Mouse (Mus musculus) Patski (cell line): Measurements from ENCODE around the gene Rab5b. TPM values are rescaled to one million over a fixed set of nuclear protein-coding genes. Genes with fewer than 3 reads are reported as not detected.
"Not testable (repeated sequence)": the region's sequence is repeated elsewhere in the genome, so short reads cannot be mapped to it uniquely, and the experiment has no call there.

Experiments
- ATAC-seq: fragments of 100-300 bp; one replicate; pipeline ENCODE4 v1.8.0; 2021
- CTCF ChIA-PET: fragments of 350-600 bp; sonication (Branson Sonifier 250); formaldehyde crosslinking; loops from one replicate; lab custom pipeline; 2022; ENCODE audit warnings: inconsistent platforms; lab: Charles Lee
- POLR2A ChIA-PET: fragments of 350-600 bp; sonication (Branson Sonifier 250); formaldehyde crosslinking; loops from one replicate; lab custom pipeline; 2022; ENCODE audit warnings: antibody characterized with exemption, inconsistent platforms; lab: Charles Lee
- DNase-seq: peaks from one replicate; pipeline ENCODE4 v3.0.0-alpha.2; 2011; ENCODE audit warnings: low read depth, low spot score
- H3K27me3 ChIP-seq: fragments of 371-371 bp; one replicate; pipeline ENCODE4 v1.5.1; 2021
- CTCF ChIP-seq: fragments of 100-300 bp; IDR thresholded peaks from one replicate; pipeline ENCODE4 v1.5.1; 2021
- in situ Hi-C: fragments of 300-500 bp; cut with MboI; formaldehyde crosslinking; loops from 3 replicates; pipeline ENCODE4 v1.11.1; 2018; ENCODE audit warnings: low pct_unique_long_range_greater_than_20kb, mixed read lengths
- polyA plus RNA-seq: library from polyadenylated mRNA; unstranded; gene quantifications from one replicate; pipeline ENCODE4 v1.2.3, GENCODE M21; 2021

Gene Rab5b
- polyA plus RNA-seq, 1 experiment from 2014 or later = 93.3 TPM

- TF ChIP-seq CTCF = peak; percentile 84
- in situ Hi-C loops = loop anchor here (5.0 kb wide), 1 partner anchor 166 kb away; no protein-coding TSS in a partner anchor
- DNase-seq (no peak), ATAC-seq (no peak)
- POLR2A ChIA-PET = interaction anchor here (0.6 kb wide), 1 partner anchor 69 kb away, joined by 3 read pairs; no protein-coding TSS in a partner anchor
- CTCF ChIA-PET = interaction anchor here (0.6 to 2.7 kb wide), 4 partner anchors 9 to 1265 kb away, joined by 3 to 9 read pairs (median 3); partner anchors contain the start of gene Pym1
- no peaks in the 10 kb centered on the region for H3K27me3 ChIP-seq
Measured at GRCm38 (mm10) chr10:128731002-128731433, 35.0 kb upstream of the Rab5b start.

GRCm38 (mm10) chr10:128728059-128728458 is 32.0 kb upstream of the Rab5b start:
- ATAC-seq (no peak), DNase-seq (no peak)
- CTCF ChIA-PET = interaction anchor here (1.4 kb wide), 1 partner anchor 17 kb away, joined by 5 read pairs; the partner anchor contains the start of gene Dgka
- in situ Hi-C loops = no loop called here
- H3K27me3 ChIP-seq = no peaks in the 10 kb centered on the region
- no peak for TF ChIP-seq CTCF
- POLR2A ChIA-PET = interaction anchor here (0.6 kb wide), 1 partner anchor 17 kb away, joined by 3 read pairs; no protein-coding TSS in a partner anchor

GRCm38 (mm10) chr10:128725466-128725865 is 29.4 kb upstream of the Rab5b start:
- POLR2A ChIA-PET, in situ Hi-C loops, ATAC-seq, DNase-seq, CTCF ChIA-PET, H3K27me3 ChIP-seq: not testable (repeated sequence)

DNA sequence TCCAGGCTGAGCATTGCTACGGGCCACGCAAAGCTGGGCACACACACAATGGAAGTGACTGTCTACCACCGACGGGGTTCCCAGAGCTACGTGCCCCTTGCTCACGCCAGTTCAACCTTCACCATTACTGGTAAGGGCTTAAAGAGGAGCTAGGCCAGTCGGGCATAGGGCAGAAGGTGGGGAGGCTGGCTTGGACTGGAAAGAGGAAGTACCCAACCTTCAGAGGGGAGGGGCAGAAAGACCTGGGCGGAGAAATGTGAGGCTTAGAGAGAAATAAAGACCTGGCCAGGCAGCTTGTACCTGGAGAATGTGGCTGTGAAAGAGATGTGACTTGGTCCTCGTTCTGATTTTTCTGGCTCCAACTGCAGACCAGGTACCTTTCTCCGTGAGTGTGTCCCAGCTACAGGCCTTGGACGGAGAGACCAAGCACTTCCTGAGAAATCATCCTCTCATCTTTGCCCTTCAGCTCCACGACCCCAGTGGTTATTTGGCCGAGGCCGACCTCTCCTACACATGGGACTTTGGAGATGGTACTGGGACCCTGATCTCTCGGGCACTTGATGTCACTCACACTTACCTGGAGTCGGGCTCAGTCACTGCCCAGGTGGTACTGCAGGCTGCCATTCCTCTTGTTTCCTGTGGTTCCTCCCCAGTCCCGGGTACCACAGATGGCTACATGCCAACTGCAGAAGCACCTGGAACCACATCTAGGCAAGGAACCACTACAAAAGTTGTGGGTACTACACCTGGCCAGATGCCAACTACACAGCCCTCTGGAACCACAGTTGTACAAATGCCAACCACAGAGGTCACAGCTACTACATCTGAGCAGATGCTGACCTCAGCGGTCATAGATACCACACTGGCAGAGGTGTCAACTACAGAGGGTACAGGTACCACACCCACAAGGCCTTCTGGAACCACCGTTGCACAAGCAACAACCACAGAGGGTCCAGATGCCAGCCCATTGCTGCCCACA is 19.8 kb upstream of the Rab5b start:
- no peak for DNase-seq
- H3K27me3 ChIP-seq = peaks cover 5% of the 10 kb centered on the region
- ATAC-seq = no peak
- in situ Hi-C loops = no loop called here
- no peak for TF ChIP-seq CTCF
- ChIA-PET CTCF (interaction anchor here (1.3 kb wide), 1 partner anchor 21 kb away, joined by 3 read pairs; no protein-coding TSS in a partner anchor), POLR2A (interaction anchor here (0.6 kb wide), 1 partner anchor 38 kb away, joined by 3 read pairs; no protein-coding TSS in a partner anchor)

DNA sequence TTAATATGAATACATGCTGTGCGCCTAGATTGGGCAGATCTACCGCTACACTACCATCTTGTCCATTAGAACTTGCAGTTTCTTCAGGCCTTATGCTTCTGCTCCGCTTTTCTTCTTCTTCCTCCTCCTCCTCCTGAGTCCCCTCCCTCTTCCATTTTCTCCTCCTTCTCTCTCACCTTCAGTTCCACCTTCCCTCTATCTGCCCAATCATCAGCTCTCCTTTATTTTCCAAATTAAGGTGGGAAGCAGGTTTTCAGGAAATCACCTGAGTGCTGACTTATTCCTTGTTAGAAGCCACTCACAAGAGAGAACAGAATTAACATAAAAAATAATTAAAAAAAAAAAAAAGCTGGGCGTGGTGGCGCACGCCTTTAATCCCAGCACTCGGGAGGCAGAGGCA is 15.3 kb upstream of the Rab5b start:
- ATAC-seq, H3K27me3 ChIP-seq, DNase-seq, in situ Hi-C loops, POLR2A ChIA-PET: not testable (repeated sequence)
- CTCF ChIA-PET = interaction anchor here (1.5 kb wide), 1 partner anchor 32 kb away, joined by 4 read pairs; no protein-coding TSS in a partner anchor

GRCm38 (mm10) chr10:128705317-128705693 is 9.2 kb upstream of the Rab5b start:
- in situ Hi-C loops = no loop called here
- no peak for ATAC-seq
- TF ChIP-seq CTCF = no peak
- CTCF ChIA-PET = interaction anchor here (1.3 kb wide), 1 partner anchor 116 kb away, joined by 3 read pairs; the partner anchor contains the start of gene Ormdl2
- DNase-seq = no peak
- H3K27me3 ChIP-seq = no peaks in the 10 kb centered on the region
- POLR2A ChIA-PET = interaction anchor here (0.6 to 1.6 kb wide), 3 partner anchors 9 to 204 kb away, joined by 3 to 4 read pairs (median 4); no protein-coding TSS in a partner anchor

DNA sequence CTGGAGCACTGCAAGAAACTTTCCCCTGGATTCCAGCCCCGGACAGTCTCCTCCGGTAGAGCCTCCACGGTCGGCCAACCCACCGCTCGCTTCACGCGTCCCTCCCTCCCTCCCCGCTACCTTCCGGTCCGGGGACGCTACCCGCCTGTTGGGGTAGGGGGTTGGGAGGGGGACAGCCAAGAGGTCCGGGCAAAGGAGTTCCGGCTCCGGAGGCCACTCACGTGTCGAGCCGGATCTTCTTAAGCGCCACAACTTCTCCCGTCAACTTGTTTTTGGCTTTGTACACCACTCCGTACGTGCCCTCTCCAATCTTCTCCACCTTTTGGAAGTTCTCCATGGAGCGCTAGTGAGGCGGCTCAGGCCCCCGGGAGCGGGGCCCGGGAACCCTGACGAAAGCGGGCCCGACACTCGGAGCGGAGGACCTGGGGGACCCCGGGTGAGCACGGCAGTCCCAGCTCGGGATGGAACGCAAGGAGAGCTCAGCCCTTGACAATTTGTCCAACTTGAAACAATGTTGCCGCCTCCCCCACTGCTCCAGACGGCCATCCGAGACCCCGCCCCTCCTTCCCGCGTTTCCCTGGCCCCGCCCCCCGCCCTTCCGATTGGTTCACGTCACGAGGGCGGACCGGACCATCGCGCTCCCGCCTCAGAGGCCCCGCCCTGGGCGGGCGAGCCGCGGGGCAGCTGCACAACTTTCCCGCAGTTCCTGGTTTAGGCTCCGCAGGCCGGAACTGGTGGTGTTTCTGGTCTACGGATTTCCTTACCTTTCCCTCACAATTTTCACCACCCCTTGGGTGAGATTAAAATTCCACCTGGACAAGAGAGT is 8.6 kb upstream of the Rab5b start, which contains the start of gene Cdk2:
Cdk2 (minus strand) TSS at position 541 of the 826 bp plus-strand sequence.
- DNase-seq (peak; percentile 39), ATAC-seq (peak; percentile 83)
- in situ Hi-C loops = no loop called here
- POLR2A ChIA-PET = interaction anchor here (0.6 to 1.6 kb wide), 2 partner anchors 9 to 39 kb away, joined by 4 read pairs; no protein-coding TSS in a partner anchor
- no peak for TF ChIP-seq CTCF
- CTCF ChIA-PET = no interaction called here
- H3K27me3 ChIP-seq = no peaks in the 10 kb centered on the region

- ChIA-PET CTCF (no interaction called here), POLR2A (interaction anchor here (0.5 to 0.9 kb wide), 2 partner anchors 41 to 114 kb away, joined by 3 to 4 read pairs; no protein-coding TSS in a partner anchor)
- in situ Hi-C loops = no loop called here
Measured at GRCm38 (mm10) chr10:128703895-128704294, 7.8 kb upstream of the Rab5b start, which contains the start of gene Pmel. TSS of gene Pmel (plus strand) at chr10:128704195.

DNA sequence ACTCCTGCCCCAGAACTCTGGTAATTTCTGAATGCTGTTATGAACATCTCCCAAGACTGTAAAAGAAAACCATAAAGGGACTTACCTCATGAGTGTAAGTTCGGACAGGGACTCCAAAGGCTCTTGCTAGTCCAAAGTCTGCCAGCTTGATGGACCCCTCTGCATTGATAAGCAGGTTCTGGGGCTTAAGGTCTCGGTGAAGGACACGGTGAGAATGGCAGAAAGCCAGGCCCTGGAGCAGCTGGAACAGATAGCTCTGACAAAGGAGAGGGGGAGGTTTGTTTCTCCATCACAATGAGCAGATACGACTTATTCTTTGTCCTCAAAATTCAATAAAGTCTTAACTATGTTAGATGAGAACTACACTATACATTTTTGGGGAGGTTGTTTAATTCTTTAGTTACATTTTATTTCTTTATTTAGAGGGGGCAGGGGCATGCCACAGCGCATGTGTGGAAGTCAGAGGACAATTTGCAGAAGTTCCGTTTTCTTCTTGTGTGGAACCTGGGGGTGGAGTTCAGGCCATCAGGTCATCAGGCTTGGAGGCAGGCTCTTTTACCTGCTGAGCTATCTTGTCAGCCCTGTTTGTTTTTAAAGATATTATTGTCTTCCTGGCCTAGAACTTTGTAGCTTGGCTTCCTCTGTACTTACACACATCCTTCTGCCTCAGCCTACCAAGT is 6.4 kb upstream of the Rab5b start:
- no peak for ATAC-seq
- CTCF ChIA-PET = no interaction called here

More at GRCm38 (mm10) chr10:128703895-128704294, 7.8 kb upstream of the Rab5b start, which contains the start of gene Pmel:
- DNase-seq (no peak), ATAC-seq (no peak)
- no peak for TF ChIP-seq CTCF
- no peaks in the 10 kb centered on the region for H3K27me3 ChIP-seq

More for the DNA sequence above, 6.4 kb upstream of the Rab5b start:
- in situ Hi-C loops = no loop called here
- no peak for TF ChIP-seq CTCF
- POLR2A ChIA-PET = no interaction called here
- no peak for DNase-seq
- H3K27me3 ChIP-seq = no peaks in the 10 kb centered on the region
